Mouse (Mus musculus) stomach, postnatal 0 days (tissue): ENCODE results near the gene Tubb5.

Experiments
- CTCF ChIP-seq: IDR thresholded peaks from 2 replicates; pipeline ENCODE4 v1.5.1; 2016; ENCODE audit warnings: antibody characterized with exemption, low read depth, mild to moderate bottlenecking, moderate library complexity
- EP300 ChIP-seq: optimal IDR thresholded peaks from 2 replicates; pipeline ENCODE3; 2016; ENCODE audit warnings: antibody characterized with exemption

- TF ChIP-seq CTCF (no peak), EP300 (no peak)
Observed at GRCm38 (mm10) chr17:35832400-35833238, 5.5 kb downstream of the Tubb5 start.
